Mouse (Mus musculus) myocyte (in vitro differentiated cells): Measurements from ENCODE around the gene Nppc.

Source experiments
- MAX ChIP-seq: IDR thresholded peaks from one replicate; pipeline ENCODE4 v1.6.1; 2011; ENCODE audit warnings: low read depth, mild to moderate bottlenecking, control low read depth
- MYOD1 ChIP-seq, 3 experiments: IDR thresholded peaks; one replicate each; pipeline ENCODE4 v1.6.1; 2011; ENCODE audit warnings: control low read depth in 2 of 3, low read depth in 2 of 3, mild to moderate bottlenecking in 2 of 3, moderate library complexity in 1 of 3; ENCODE audit not compliant: insufficient read length in 2 of 3, control insufficient read depth in 1 of 3
- POLR2A ChIP-seq: IDR thresholded peaks from one replicate; pipeline ENCODE4 v1.6.1; 2011; ENCODE audit warnings: low read depth, mild to moderate bottlenecking, control low read depth, moderate library complexity; ENCODE audit not compliant: insufficient read length
- POLR2AphosphoS2 ChIP-seq: IDR thresholded peaks from one replicate; pipeline ENCODE4 v1.6.1; 2011; ENCODE audit warnings: low read depth, control low read depth; ENCODE audit not compliant: insufficient read length
- REST ChIP-seq: IDR thresholded peaks from one replicate; pipeline ENCODE4 v1.6.1; 2011; ENCODE audit warnings: mild to moderate bottlenecking, control low read depth, moderate library complexity; ENCODE audit not compliant: insufficient read depth, insufficient read length
- TCF12 ChIP-seq: IDR thresholded peaks from one replicate; pipeline ENCODE4 v1.6.1; 2011; ENCODE audit warnings: mild to moderate bottlenecking, control low read depth; ENCODE audit not compliant: poor library complexity, insufficient read depth, severe bottlenecking
- TCF3 ChIP-seq: IDR thresholded peaks from one replicate; pipeline ENCODE4 v1.6.1; 2011; ENCODE audit warnings: low read depth, control low read depth; ENCODE audit not compliant: insufficient read length
- USF1 ChIP-seq: IDR thresholded peaks from one replicate; pipeline ENCODE4 v1.6.1; 2011; ENCODE audit warnings: low read depth, mild to moderate bottlenecking, control low read depth, moderate library complexity

GRCm38 (mm10) chr1:86632732-86633380 is 37.5 kb downstream of the Nppc start:
- TF ChIP-seq POLR2AphosphoS2 = no peak
- TF ChIP-seq POLR2A = no peak
- no peak for TF ChIP-seq MAX
- TF ChIP-seq MYOD1 (IDR thresholded peaks at IDR 0.05; ENCODE audit: control insufficient read depth in 1 of 3, insufficient read length in 2 of 3, low read depth in 2 of 3) = no peak
- no peak for TF ChIP-seq USF1
- TF ChIP-seq TCF12 = no peak
- no peak for TF ChIP-seq TCF3
- no peak for TF ChIP-seq REST
